Mouse (Mus musculus): ENCODE measurements at regions not wholly inside any gene's neighbourhood (a gene's known extent, or its start where the extent isn't known, plus 50 kb on each side); places are given as distances from the start of the nearest gene placed in this dataset.

GRCm38 (mm10) chr4:64595014-64595599 lies 528.9 kb upstream of the Pappa start:
- no peak for ATAC-seq (replicated peaks; ENCODE audit: poor library complexity, severe bottlenecking)

DNA sequence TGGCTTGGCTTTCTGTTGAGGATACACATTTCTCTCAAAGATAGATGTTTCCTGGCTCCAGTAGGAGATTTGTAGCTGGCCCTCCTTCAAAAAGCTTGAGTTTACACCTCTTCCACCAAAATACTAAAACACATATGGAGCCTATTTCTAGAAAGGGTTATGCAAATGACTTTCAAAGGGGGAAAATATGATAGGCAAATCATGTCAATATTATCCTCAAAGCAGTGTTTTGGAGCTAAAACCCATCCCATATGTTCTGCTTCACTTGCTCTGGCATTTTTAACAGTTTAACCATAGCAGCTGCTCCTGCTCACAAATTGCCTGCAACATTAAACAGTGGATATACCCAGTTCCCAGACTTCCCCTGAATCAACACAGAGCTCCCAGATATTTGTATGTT lies 525.5 kb upstream of the Pappa start:
- ATAC-seq (replicated peaks; ENCODE audit: poor library complexity, severe bottlenecking) = no peak

- ATAC-seq (replicated peaks; ENCODE audit: poor library complexity, severe bottlenecking) = no peak
These were observed 524.8 kb upstream of the Pappa start for GRCm38 (mm10) chr4:64599222-64599621.

DNA sequence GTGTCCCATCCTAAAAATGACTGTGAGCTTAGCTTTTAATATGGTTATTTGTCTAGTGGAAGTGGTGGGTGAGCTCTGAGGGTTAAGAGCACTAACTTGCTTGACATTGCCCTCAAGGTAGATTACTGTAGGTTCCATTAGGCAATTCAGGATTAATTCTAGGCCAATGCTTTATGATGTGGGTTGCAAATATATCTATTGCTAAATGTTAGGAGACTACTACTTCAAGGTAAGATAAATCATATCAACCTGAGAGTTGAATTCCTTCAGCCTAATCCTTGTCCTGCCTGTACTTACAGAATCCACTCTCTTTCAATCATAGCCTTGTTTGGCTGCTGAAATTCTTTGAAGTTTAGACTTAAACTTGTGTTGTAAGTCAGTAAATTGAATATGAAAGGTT lies 501.2 kb upstream of the Pappa start:
- no peak for ATAC-seq (replicated peaks; ENCODE audit: poor library complexity, severe bottlenecking)

- ATAC-seq (replicated peaks; ENCODE audit: poor library complexity, severe bottlenecking) = no peak
These were observed 491.8 kb upstream of the Pappa start for GRCm38 (mm10) chr4:64632189-64632588.

DNA sequence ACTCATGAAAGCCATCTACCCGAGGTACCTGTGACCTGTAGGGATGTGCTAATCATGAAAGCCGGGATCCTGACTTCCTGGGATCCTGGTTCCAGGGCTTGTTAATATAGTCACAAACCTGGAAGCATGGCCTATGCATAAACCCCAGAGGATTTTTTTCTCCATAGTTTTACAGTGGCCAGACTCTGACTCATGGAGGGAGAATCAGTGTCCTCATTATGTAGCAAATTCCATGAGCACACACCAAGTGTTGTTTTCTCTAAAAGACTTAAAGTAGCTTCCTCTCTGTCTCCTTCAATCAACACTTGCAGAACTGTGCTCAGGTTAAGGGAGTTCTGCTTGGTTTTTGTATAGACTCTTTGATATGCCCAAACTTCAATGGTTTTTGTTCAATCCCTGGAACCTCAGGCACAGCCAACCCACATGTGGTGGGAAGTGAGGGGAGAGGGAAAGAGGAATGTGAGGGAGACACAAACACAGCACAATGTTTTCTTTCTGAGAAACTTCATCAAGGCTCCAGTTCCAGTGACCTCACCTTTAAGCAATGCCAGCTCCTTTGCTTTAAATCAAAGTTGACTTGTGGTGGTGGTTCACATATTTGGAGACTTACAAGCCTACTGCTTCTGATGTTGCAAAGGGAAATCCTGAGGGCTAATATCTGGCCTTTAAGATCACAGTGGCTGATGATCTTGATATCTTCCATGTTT lies 488.6 kb upstream of the Pappa start:
- no peak for ATAC-seq (replicated peaks; ENCODE audit: poor library complexity, severe bottlenecking)

- ATAC-seq (replicated peaks; ENCODE audit: poor library complexity, severe bottlenecking) = no peak
These were observed 483.9 kb upstream of the Pappa start for GRCm38 (mm10) chr4:64640056-64640455.

- no peak for ATAC-seq (replicated peaks; ENCODE audit: poor library complexity, severe bottlenecking)
These were observed 483.0 kb upstream of the Pappa start for GRCm38 (mm10) chr4:64640976-64641375.

GRCm38 (mm10) chr4:64645141-64645540 lies 478.8 kb upstream of the Pappa start:
- ATAC-seq (replicated peaks; ENCODE audit: poor library complexity, severe bottlenecking) = no peak

DNA sequence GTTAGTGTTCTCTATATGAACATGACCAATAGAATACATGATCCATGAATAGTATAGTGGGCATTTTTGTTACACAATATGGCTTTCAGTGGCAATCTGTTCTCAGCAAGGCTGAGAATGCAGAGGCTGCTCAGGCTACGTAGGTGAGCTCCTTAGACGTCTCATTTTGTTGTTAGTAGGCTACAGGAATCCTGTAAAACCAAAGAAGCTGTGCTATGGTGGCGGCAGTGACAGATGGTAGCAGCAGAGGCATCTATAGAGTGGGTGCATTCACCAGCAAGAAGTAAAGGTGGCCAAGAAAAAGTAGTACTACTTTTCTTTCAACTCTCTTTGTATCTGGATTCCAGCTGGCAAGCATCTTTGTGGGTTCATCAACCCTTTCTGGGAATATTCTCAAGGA lies 469.8 kb upstream of the Pappa start:
- no peak for ATAC-seq (replicated peaks; ENCODE audit: poor library complexity, severe bottlenecking)

DNA sequence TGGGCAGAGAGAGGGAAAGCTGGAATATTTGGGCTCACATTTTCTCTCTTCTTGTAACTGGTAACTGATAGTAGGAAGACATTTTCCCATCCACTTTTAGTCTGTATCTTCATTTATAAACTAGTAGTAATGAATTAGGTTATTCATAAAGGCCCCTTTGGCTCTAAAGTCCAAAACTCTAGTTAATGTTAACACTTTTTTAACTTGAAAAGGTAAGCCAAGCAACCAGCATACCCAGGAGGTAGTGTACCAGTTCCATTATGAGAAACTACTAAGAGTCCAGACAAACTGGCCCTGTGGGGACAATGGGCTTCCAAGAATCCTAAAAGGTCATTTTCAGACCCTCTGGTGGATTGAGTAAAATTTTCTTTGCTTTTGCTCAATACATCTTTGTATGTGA lies 468.4 kb upstream of the Pappa start:
- ATAC-seq (replicated peaks; ENCODE audit: poor library complexity, severe bottlenecking) = no peak

DNA sequence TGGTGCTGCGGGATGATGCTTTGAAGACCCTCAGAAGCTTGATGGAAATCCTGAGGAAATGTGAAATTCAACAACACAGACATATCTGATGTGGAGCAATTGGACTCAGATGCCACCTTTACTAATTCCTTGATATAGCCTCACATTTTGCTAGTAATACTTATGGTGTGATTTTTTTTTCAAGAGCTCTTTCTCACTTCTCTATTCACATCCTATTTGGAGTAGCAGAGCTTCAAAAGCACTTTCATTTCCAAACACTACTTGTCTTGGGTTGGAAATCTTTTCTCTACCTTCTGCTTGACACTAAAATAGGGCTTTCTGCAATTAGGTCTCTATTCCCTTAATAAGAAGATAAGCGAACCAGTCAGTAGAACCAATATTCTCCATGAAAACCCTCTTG lies 460.3 kb upstream of the Pappa start:
- ATAC-seq (replicated peaks; ENCODE audit: poor library complexity, severe bottlenecking) = no peak

GRCm38 (mm10) chr4:64667998-64668397 lies 456.0 kb upstream of the Pappa start:
- no peak for ATAC-seq (replicated peaks; ENCODE audit: poor library complexity, severe bottlenecking)

- no peak for ATAC-seq (replicated peaks; ENCODE audit: poor library complexity, severe bottlenecking)
These were observed 454.3 kb upstream of the Pappa start for GRCm38 (mm10) chr4:64669722-64670121.

GRCm38 (mm10) chr4:64676438-64676837 lies 447.5 kb upstream of the Pappa start:
- no peak for ATAC-seq (replicated peaks; ENCODE audit: poor library complexity, severe bottlenecking)

DNA sequence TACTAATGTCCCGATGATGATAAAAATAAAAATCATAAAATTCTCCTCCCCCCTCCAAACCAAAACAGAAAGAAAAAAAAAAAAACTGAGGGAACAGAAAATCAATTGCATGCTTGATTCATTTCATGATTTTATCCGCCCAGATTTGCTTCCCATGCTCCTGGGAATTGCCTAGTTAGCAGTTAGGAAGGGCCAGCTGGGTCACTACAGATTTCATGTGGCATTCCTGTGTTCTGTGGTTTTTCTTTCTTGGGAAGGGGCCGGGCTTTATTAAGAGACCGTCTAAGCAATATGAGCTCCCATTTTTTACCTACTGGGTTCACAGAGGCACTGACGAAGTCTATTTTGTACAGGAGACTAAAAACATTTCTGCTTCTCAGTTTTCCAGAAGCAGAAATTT lies 447.1 kb upstream of the Pappa start:
- ATAC-seq (replicated peaks; ENCODE audit: poor library complexity, severe bottlenecking) = no peak

- no peak for ATAC-seq (replicated peaks; ENCODE audit: poor library complexity, severe bottlenecking)
These were observed 439.3 kb upstream of the Pappa start for GRCm38 (mm10) chr4:64684654-64685053.

- ATAC-seq (replicated peaks; ENCODE audit: poor library complexity, severe bottlenecking) = no peak
These were observed 427.8 kb upstream of the Pappa start for GRCm38 (mm10) chr4:64696134-64696533.

- no peak for ATAC-seq (replicated peaks; ENCODE audit: poor library complexity, severe bottlenecking)
These were observed 400.7 kb upstream of the Pappa start for GRCm38 (mm10) chr4:64723296-64723695.

DNA sequence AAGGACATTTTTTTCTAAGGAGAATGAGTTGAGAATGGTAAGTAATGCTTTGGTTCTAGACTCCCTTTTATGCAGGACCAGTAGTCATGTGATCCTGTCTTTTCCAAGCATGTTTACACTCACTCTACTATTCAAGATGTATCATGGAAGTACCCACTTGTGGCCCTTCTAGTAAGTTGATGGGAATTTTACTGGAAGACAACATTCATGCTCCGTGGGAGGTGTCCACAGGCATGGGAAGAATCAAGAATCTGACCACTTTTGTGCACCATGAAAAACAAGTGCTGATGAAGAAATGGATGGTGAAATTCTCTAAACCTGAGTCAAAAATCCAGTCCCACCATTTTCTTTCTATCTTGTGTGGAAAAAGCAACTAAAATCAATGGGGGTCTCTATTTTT lies 399.1 kb upstream of the Pappa start:
- no peak for ATAC-seq (replicated peaks; ENCODE audit: poor library complexity, severe bottlenecking)

DNA sequence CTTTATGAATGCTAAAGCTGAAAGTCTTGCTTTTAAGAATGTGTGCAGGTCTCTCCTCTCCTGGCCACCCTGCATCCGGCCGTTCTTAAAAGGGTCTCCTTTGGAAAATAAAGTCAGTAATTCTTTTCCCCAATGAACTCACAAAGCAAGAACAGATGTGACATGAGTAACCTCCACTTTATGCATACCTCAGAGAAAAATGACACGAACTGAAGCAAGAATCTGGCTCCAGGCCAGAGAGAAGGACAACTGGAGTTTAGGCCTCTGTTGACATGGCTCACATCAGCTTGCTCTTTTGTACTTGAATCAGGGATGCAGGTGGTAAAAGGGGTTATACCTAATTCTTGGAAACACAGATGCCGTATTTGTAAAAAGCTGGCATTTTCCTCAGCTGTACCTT lies 368.0 kb upstream of the Pappa start:
- ATAC-seq (replicated peaks; ENCODE audit: poor library complexity, severe bottlenecking) = no peak

DNA sequence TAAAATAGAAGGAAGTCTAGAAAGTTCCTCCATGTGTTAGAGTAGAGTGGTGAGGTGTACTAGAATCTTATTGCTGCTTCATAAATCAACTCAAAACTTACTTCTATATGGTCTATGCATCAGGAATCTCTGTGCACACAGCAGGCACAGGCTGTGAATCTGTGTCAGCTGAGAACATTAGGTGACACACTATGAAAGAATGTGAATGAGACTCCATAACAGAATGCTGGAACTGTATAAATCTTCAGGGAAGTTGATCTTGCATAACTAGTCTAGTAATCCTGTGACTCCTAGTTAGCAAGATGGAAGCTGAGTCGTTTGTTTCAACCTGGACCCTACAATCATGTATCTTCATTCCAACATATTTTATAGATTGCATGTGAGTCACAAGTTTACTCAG lies 355.4 kb upstream of the Pappa start:
- no peak for ATAC-seq (replicated peaks; ENCODE audit: poor library complexity, severe bottlenecking)
